Mouse (Mus musculus) ovary, adult 18-20 months (tissue): ENCODE results near the gene Dapp1.
"Not testable (repeated sequence)": the region's sequence is repeated elsewhere in the genome, so short reads cannot be mapped to it uniquely, and the experiment has no call there.

Experiments
- DNase-seq: peaks from one replicate; pipeline ENCODE4 v3.0.0; 2022; ENCODE audit warnings: low spot score, mixed read lengths

Dapp1 gene

DNA sequence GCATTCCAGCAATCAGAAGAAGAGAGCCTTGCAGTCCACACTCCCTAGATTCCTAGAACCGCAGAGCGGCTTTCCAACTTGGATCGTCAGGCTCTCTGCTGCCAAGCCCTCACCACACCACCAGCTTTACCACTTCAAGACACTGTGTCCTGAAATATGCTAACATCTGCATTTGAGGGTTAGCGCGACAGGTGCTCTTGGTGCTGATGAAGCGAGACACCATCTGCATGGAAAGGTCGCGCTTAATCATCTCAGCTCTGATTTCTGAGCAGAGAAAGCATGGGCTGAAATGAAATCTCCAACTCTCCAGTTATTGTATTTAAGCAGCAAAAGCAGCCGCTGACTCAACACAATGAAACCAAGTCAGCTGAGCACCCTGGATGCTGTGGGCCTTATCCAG, 8.1 kb upstream of the Dapp1 start:
- DNase-seq: no peak

DNA sequence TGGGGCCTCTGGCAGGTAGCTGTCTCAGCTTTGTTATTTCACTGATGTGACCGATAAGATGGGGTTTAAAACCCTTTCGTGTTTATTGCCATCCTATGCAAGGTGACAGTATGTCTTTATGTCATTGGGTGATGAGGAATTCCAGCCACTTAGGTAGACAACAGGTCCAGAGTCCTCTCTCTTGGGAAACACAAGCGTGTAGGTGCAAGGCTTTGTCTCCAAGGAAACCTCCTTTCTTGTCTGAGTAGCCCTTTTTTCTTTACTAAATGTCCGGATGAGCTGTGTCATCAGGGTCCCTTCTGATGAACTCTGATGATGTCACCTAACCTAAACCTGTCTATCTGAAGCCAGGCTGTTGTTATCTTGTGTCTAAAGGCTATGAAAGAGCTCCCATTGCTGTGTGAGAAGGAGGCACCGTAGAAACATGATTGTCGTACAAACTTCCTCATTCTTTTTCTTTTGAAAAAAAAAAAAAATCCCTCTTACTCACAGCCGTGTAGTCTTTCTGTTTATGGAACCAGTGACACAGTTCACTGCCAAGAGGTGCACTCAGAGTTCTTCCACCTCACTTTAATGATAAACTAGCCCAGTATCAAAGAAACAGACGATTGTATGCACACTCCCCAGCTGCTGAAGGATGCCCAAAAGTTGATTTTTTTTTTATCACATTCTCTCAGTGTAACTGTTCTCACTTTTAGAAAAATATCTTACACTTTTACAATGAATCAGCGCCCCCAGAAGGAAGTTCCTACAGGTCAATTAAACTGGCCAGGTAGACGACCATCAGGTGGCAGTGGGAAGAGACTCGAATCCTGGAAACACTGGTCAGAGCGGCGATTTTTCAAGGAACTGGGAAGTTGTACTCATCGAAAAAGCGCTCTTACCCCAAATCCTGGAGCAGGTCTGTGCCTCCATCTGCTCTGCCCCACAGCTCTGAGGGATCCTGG, 637 bp downstream of the Dapp1 start:
- DNase-seq: no peak

DNA sequence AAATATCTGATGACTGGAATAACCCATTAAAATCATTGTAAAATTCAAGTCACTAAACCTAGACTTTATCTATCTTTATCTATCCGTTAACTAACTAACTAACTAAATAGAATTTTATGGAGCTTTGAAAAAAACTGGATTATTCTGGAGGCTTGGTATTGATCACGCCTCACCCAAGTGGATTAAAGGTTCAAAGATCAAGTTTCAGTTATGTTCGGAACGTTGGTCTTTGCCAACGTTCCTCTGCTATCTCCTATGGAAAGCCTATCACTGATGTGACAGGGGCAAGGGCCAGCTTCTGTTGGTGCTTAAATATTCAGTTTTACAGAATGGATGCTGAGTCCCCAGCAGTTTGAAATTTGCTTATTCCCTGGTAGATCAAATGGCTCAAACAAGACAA, 3.1 kb downstream of the Dapp1 start:
- DNase-seq: no peak

DNA sequence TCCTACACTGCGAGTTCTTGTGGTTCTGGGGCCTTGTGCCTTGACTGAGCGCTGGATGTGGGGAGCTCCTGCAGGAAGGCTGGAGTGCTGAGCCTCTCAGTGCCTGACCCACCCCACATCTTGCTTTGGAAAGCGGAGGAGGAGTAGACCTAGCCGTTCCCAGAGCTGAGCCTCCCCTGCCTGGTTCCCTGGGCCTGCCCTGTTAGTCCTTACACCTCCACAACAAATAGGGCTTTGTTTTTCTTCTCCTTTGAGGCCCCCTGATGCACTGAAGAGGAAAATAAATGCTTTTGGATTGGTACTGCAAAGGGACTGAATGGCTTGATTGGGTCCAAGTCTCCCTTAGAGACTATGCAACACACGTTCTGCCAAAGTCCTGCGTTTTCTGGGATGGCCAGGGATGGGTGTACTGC, 3.7 kb downstream of the Dapp1 start:
- no peak for DNase-seq

DNA sequence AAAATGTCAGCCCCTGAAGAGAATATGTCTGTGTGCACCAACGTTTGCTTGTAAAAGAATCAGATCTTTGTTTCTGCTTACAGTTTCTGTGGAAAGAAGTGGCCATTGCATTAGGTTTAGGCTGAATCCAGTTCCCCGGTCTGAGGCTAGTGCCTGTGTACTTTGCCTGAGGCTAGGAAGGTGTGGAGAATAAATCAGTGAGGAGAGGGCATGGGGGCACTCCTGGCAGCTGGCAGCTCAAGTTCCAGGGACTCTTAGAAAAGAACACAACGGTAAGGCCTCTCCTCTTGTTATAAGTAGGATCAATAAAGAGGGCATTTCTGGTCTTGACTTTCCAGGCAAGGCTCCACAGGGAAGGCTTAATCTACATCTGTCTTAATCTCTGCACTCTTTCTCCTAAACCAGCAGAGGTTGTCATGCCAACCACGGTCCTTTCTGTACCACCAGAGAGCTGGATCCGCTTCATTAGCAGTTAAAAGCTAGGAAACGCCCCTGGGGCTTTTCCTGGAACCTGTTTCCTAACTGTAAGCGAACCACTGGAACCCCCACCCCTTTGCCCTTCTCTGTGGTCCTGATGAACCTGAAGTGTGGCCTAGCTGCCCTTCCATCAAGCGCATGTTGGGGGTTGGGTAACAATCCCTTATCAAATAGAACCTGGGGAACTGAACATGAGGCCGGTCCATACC, 4.3 kb downstream of the Dapp1 start:
- no peak for DNase-seq

DNA sequence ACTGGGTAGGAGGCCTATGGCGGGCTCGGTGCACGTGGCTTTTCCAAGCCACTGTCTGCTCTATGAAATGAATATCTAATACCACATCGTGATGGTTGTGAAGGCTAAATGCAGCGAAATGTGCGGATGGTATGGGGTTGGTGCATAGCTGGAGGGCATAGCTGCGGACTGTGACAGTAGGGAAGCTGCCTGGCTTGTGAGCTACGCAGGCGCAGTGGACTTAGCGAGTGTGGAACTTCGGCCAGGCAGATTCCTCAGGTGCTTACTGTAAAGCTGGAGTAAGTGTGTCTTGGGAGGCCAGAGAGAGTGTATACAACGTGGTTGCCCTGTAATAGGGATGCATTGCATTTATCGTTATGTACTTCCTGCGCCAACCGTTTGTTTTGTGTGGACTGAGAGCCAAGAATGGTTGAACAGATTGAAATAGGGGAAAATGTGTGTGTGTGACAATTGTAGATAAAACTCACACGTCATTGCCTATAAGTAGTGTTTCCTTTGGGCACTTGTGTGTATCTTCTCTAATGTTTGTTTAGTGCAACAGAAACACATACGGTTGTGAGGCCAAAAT, 5.4 kb downstream of the Dapp1 start:
- no peak for DNase-seq

DNA sequence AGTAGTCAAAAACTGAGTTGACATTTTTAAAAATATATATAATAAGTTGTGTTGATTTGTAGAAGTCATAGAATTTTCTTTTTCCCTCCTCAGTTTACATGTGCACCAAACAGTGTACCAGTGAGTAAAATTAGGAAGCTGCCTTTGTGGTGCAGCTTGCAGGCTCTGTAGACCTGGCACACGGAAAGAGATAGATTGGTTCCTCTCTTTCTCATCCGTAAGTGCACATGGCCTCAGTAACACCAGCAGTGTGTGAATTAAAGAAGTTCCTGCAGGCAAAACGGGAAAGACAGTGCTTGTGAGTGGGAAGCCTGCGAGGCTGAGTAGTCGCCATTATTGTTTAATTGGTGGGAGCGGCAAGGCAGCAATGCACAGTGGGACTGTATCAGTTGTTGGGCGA, 5.9 kb downstream of the Dapp1 start:
- no peak for DNase-seq

DNA sequence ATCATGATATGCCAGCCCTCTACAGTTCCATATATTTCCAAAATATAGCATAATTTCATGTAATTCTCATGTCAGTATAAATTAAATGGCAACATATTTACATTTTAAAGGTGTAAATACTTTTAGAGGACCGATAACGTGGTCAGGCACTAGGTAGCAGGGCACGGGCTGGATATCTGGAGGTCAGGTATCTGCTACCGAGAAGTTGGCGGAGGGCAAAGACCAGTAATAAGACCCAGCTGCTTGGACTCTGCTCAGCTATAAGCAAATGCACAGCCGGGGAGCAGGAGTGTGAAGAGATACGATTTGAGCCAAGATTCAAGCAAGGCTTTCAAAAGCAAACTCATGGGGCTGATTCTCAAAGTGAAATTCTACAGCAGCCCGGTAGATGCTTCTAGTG, 7.0 kb downstream of the Dapp1 start:
- DNase-seq: no peak

DNA sequence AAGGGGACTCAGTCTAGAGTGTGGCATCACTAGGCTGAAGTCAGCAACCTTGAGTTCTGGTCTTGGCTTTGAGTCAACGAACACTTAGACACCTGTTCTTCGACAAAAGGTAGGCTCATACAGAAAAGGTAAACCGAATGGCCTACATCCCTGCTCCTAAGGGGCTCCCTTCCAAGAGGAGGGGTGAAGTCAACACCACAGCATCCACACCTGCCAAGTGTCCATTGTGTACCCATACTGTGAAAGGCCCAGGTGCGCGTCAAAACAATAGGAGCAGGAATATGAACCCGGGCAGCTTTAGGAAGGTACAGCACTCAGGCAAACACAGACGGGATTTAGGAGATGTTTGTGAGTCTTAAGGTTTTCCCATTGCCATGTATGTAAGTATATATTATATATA, 8.4 kb downstream of the Dapp1 start:
- no peak for DNase-seq

DNA sequence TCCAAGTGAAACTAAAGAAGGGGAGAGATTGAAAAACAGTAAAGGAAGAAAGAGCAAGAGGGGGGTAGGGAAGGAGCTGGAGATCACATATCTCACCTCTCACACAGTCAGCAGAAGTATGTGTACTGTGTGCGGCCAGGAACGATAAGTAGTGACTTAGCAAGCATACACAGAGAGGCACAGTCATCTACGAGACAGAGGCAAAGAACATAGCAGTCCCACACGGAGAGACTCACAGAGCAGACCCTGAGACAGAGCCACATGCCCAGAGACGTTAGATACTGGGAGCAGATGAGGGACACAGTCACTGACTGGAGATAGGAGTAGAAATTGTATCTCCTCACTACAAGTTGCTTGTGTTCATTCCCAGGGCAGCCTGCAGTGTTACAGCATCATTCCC, 9.1 kb downstream of the Dapp1 start:
- no peak for DNase-seq

DNA sequence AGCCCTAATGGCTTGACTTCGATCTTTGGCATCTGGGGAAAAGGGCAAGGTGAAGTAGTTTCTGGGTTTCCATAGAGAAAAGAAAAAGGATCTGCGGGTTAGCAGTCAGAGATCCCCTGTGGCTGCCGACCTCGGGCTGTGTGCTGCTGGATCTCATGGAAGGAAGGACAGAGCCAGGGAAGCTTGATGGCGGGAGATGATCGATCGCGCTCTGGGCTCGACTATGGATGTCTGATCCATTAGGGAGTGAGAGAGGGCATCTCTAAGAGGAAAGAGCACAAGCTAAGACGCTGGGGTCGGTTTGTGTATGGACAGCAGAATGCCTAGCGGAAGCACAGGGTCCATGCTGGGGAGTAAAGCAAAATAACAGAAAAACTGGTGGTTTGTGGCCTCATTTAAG, 11.4 kb downstream of the Dapp1 start:
- DNase-seq: peak; percentile 24

DNA sequence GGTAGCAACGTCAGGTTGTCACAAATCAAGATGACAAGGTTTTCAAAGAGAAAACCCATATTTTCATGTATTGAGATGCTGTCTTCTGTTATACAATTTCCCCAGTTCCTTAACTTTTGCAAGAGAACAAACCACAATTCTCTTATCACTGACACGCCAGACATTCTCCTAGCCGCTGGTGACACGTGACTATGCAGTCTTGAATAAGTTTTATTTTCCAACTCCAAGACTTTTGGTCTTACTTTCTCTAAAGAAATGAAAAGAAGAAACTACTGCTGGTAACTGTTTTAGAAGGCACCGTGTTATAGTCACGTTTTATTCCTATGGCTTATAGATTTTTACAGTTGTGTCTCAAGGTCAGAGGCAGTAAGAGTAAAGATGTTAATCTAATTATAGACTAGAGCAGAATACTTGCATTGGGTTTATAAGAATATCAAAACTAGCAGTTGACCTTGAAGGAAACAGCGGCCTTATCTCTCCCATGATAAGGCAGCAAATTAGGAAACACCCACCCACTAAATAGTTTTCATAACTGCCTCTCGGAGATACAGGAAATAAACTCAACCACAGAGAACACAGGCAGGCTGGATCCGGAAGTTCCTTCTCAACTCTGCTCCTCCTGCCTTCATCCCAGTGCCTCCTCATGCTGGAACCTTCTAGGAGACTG, 12.4 kb downstream of the Dapp1 start:
- no peak for DNase-seq

DNA sequence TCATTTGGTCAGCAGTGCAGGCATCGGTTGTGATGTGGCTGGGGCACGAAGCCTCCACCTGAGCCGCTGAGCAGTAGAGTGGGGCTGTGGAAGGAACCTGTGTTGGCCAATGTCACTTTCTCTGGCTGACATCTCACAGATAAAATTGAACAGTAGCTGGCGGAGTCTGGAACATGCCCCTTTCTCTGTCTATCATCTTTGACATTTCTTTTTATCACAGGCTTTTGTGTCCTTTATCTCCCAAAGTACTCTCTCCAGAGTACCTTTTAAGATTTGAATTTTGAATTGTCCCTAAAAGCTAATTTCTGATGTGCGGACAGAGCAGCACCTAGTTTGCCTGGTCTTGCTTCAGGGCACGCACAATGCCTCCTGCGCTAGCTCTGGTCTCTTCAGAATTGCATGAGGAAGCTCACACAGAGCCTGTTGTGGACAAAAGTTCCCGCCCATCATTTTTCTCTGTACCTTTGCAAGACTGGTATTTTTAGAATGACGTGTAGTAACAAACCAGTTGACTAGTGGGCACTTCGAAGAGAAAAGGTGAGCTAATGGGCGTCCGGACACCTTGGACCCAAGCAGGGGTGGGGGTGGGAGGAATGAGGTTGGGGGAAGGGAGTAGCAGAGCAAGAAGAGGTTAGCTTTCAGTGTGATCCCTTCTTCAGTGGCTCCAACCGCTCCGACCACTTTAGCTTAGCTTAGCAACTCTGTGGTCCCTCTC, 13.1 kb downstream of the Dapp1 start:
- no peak for DNase-seq

DNA sequence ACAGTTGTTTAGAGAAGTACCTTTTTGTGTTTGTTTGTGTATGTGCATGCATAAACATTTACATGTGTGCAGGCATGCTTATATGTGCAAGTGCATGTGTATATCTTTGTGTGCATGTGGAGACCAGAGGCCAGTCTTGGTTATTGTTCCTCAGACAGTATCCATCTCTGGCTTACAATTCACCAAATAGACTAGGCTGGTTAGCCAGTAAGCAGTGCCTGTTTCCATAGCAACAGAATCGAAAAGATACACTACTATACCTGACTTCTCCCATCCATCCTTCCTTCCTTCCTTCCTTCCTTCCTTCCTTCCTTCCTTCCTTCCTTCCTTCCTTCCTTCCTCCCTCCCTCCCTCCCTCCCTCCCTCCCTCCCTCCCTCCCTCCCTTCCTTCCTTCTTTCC, 17.3 kb downstream of the Dapp1 start:
- not testable (repeated sequence) for DNase-seq

DNA sequence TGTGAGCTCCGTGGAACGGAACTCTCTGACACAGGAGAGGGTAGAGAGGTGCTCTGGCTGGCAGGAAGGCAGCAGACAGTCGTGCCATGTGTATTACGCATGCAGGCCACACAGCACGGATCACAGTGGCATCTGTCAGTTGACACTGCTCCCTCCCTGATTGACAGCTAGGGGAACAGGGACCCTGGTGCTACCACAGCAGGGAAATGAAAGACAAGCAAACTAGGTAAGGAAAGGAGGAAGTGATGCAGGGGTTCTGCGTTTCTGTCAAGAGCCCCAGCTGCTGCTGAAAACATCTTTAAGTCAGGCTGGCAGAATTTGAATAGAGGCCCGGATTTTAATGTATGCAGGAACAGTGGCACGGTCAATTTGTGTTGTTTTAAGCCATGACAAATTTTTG, 17.8 kb downstream of the Dapp1 start:
- DNase-seq: no peak

DNA sequence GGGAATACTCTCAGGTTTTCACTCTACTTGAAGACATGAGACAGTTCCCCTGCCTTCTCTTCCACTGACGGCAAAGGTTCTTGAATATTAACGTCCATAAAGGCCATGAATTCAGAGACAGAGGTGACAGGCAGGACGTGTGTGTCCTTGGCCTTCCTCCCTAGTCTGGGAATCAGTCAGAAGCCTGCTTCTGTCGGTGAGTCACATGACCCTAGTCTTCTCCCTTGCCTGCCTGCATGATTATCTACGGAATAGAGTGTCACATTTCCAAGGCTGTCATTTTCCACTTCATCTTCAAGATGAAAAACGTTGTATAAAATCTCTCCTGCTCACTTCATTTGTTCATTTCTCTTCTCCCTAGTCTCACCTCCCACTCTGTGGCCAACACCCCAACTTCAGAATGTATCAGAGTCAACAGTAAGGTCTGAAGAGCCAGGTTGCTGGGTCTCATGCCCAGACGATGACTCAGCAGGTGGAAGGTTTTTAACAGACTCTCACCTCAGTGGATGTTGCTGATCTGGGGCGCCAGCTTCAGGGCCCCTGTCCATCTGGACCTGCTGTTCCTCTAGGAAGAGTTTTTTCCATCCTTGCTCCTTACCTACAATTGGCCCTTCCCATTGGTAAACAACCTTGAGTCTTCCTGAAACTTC, 19.5 kb downstream of the Dapp1 start:
- DNase-seq: no peak

DNA sequence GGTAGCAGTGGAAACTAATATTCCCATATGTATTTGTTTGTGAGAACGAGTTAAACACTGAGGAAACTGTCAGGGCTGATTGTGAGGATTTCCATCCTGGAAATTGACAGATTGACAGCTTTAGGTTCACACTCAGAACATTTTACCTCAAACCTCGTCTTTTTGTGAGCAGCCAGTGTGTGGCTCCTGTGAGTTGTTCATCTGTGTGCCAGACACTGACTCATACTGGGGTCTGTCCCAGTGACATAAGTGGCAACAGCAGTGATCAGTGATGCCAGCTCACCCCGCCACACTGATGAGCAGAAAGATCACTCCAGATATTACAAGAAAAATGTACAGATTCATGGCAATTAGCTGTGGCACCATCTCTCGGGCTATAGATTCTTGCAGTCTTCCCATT, 21.9 kb downstream of the Dapp1 start:
- DNase-seq: no peak

DNA sequence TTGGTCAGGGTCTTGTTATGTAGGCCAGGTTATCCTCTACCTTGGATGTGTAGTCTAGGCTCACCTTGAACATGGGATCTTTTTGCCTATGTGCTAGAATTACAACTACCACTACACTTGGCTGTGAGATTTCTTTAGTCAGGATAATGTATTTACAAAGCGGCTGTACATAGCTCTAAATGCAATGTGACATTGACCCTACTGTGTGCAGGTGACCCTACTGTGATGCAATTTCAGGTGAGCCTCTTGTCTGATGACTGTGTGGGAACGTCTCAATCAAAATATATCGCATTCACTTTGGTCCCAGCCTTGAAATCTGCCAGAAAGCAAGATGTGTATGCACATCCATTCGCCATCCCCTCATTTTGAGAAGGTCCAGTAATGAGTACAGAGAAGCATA, 23.0 kb downstream of the Dapp1 start:
- no peak for DNase-seq

DNA sequence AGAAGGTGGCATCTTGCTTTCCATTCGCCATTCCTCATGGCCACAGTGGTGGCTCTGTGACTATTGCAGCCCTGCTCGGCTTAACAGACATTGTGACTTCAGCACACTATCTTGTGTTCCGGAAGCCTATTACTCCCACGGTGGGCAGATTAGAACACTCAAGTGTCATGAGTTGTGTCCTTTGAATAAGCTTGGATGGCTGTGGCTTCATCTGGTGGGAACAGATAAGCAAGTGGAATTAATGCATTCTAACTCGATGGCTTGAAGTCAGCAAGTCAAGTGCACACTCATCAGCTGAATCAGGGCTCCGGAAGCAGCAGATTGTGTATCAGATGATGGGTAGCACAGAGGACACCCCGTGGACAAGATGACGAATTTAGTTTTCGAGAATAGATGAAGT, 23.5 kb downstream of the Dapp1 start:
- DNase-seq: no peak

DNA sequence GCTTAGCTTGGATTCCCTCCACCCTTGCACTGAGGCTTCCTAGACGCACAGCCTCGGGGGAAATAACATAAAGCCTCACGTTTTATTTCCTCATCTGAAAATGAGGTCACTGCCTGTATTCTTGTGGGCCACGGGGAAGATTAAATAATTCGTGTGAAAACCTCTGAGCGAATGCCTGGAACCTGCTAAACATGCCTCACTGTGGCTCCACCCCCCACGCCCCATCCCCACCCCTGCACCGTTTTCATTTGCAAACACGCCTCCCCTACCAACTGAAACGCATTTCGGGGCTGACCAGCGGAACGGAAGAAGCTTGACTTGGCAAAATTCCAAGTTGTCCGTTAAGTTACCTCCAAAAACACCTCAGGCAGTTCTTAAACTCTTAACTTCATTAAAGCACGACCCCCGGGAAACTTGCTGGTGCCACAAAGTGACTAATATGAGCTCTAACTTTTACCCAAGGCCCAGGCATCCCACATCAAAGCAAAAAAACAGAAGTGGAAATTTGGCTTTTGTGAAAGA, 25.7 kb downstream of the Dapp1 start:
- DNase-seq: no peak

DNA sequence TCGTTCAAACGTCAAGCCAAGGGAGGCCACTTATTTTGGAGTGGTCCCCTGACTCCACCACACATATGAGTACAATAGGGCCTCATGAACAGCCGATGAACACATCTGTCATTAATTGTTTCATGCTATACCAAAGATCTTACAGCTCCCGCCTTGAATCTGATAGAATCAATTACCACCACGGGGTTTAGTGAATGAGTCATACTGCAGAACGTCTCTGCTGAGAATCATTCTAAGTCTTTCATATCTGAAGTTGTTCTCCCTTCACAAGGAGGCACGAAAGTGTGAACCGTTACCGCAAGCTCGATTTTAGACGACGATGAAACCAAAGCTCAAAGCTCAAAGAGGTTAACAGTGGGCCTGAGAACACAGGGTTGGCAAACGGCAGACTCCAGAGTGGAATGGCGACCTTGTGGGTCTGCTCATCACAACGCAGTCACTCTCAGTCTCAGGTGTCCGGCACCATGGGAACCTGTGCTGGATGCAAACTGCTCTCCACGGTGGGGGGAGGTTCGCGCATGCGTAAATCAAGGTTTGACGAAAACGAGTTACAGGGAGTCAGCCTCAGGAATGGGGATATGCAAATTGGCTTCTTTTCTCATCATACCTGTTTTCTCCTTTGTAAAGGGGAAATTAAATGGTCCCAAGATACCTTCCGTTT, 27.0 kb downstream of the Dapp1 start:
- DNase-seq: no peak
